Mouse (Mus musculus): ENCODE data around the gene Nr3c2. TPM values are rescaled to one million over a fixed set of nuclear protein-coding genes. Genes with fewer than 3 reads are reported as not detected.

The Nr3c2 gene
- polyA plus RNA-seq, 1 experiment from 2014 or later: 1.6 TPM

GRCm38 (mm10) chr8:77288492-77288891, 389.2 kb downstream of the Nr3c2 start:
- no peak for ATAC-seq (ENCODE audit: low FRiP score, low TSS enrichment)
- H3K27me3 ChIP-seq (ENCODE audit: control insufficient read depth, insufficient read depth, low read length): no peaks in the 10 kb centered on the region
- DNase-seq: no peak
- 94% methylated on average over 12 of the region's 12 CpGs for WGBS
- no peaks in the 10 kb centered on the region for H3K36me3 ChIP-seq (ENCODE audit: control insufficient read depth, insufficient read depth, low read length)
- H3K9me3 ChIP-seq (ENCODE audit: control insufficient read depth, low read length): no peaks in the 10 kb centered on the region
- H3K4me1 ChIP-seq (ENCODE audit: control insufficient read depth, insufficient read depth, low read length): no peaks in the 10 kb centered on the region
- no peak overlapping the region for H3K9ac ChIP-seq (replicated peaks; ENCODE audit: low read length)
- H3K27ac ChIP-seq (replicated peaks; ENCODE audit: low read depth, low read length): no peak overlapping the region
- H3K4me2 ChIP-seq (ENCODE audit: low read length): no peak overlapping the region
- no peak overlapping the region for H3K4me3 ChIP-seq (replicated peaks; ENCODE audit: low read depth, low read length)

- Histone ChIP-seq H3K9me3 (ENCODE audit: control insufficient read depth, low read length) (no peaks in the 10 kb centered on the region; the same call in 1 of the 2 replicates), H3K4me1 (ENCODE audit: control insufficient read depth, insufficient read depth, low read length) (no peaks in the 10 kb centered on the region), H3K36me3 (ENCODE audit: control insufficient read depth, insufficient read depth, low read length) (no peaks in the 10 kb centered on the region), H3K9ac (replicated peaks; ENCODE audit: low read length) (no peak overlapping the region), H3K4me2 (ENCODE audit: low read length) (no peak overlapping the region), H3K27ac (replicated peaks; ENCODE audit: low read depth, low read length) (no peak overlapping the region), H3K4me3 (replicated peaks; ENCODE audit: low read depth, low read length) (no peak overlapping the region), H3K27me3 (ENCODE audit: control insufficient read depth, insufficient read depth, low read length) (no peaks in the 10 kb centered on the region)
- ATAC-seq (ENCODE audit: low FRiP score, low TSS enrichment): no peak
- DNase-seq: no peak
- WGBS: 53% methylated on average over 4 of the region's 4 CpGs
Measured at GRCm38 (mm10) chr8:77292120-77292519, 392.9 kb downstream of the Nr3c2 start.

- Histone ChIP-seq H3K27me3 (ENCODE audit: control insufficient read depth, insufficient read depth, low read length) (no peaks in the 10 kb centered on the region), H3K9me3 (ENCODE audit: control insufficient read depth, low read length) (no peaks in the 10 kb centered on the region; the same call in 1 of the 2 replicates), H3K9ac (replicated peaks; ENCODE audit: low read length) (no peak overlapping the region), H3K36me3 (ENCODE audit: control insufficient read depth, insufficient read depth, low read length) (no peaks in the 10 kb centered on the region), H3K4me3 (replicated peaks; ENCODE audit: low read depth, low read length) (no peak overlapping the region), H3K27ac (replicated peaks; ENCODE audit: low read depth, low read length) (no peak overlapping the region), H3K4me2 (ENCODE audit: low read length) (no peak overlapping the region), H3K4me1 (ENCODE audit: control insufficient read depth, insufficient read depth, low read length) (no peaks in the 10 kb centered on the region)
- peak; percentile 28 for DNase-seq
- ATAC-seq (ENCODE audit: low FRiP score, low TSS enrichment): no peak
- 53% methylated on average over 11 of the region's 11 CpGs for WGBS
Measured at GRCm38 (mm10) chr8:77292649-77293048, 393.4 kb downstream of the Nr3c2 start.

- Histone ChIP-seq H3K4me2 (ENCODE audit: low read length) (no peak overlapping the region), H3K4me3 (replicated peaks; ENCODE audit: low read depth, low read length) (no peak overlapping the region), H3K9me3 (ENCODE audit: control insufficient read depth, low read length) (no peaks in the 10 kb centered on the region; the same call in 1 of the 2 replicates), H3K36me3 (ENCODE audit: control insufficient read depth, insufficient read depth, low read length) (no peaks in the 10 kb centered on the region), H3K27me3 (ENCODE audit: control insufficient read depth, insufficient read depth, low read length) (no peaks in the 10 kb centered on the region), H3K9ac (replicated peaks; ENCODE audit: low read length) (no peak overlapping the region), H3K4me1 (ENCODE audit: control insufficient read depth, insufficient read depth, low read length) (no peaks in the 10 kb centered on the region), H3K27ac (replicated peaks; ENCODE audit: low read depth, low read length) (no peak overlapping the region)
- WGBS: 94% methylated on average over 11 of the region's 11 CpGs
- no peak for ATAC-seq (ENCODE audit: low FRiP score, low TSS enrichment)
- DNase-seq: no peak
Measured at GRCm38 (mm10) chr8:77294599-77294998, 395.4 kb downstream of the Nr3c2 start.

Data from midbrain, embryonic 14.5 days (tissue).